Mouse (Mus musculus) bone marrow, adult 2 months (tissue): Measurements from ENCODE around the gene Stoml3. TPM values are rescaled to one million over a fixed set of nuclear protein-coding genes. Genes with fewer than 3 reads are reported as not detected.

Experiments
- H3K27ac ChIP-seq: fragments of 200-500 bp; 2 replicates; pipeline ENCODE4 v1.5.1; 2012; ENCODE audit warnings: low read depth, mild to moderate bottlenecking, control low read depth, inconsistent platforms, low read length; ENCODE audit not compliant: control insufficient read depth, poor library complexity, insufficient read depth
- H3K4me1 ChIP-seq: fragments of 200-500 bp; 2 replicates; pipeline ENCODE4 v1.6.1; 2011; ENCODE audit warnings: low read length; ENCODE audit not compliant: control insufficient read depth, insufficient read depth
- H3K4me3 ChIP-seq: fragments of 200-500 bp; replicated peaks from 2 replicates; pipeline ENCODE3; 2011; ENCODE audit warnings: mild to moderate bottlenecking, low read depth, low read length, control low read depth; ENCODE audit not compliant: control insufficient read depth
- CTCF ChIP-seq: fragments of 200-500 bp; IDR thresholded peaks from 2 replicates; pipeline ENCODE4 v1.5.1; 2011; ENCODE audit warnings: low read length, control low read depth; ENCODE audit not compliant: control insufficient read depth, insufficient read depth
- POLR2A ChIP-seq: fragments of 200-500 bp; IDR thresholded peaks from 2 replicates; pipeline ENCODE4 v1.6.1; 2011; ENCODE audit warnings: low read depth, mild to moderate bottlenecking, control low read depth, low read length, borderline replicate concordance; ENCODE audit not compliant: control insufficient read depth
- WGBS: fragments of 180-500 bp; shearing (Covaris S2); methylation state at CpG from one replicate; pipeline ENCODE4 v1.1.7; 2018; 5-methylcytosine and 5-hydroxymethylcytosine counted together
- polyA plus RNA-seq: library from polyadenylated mRNA; stranded (reverse); fragments of >200 nt; gene quantifications from 2 replicates; pipeline ENCODE4 v1.2.4, GENCODE M21; 2011; ENCODE audit warnings: low replicate concordance; ENCODE audit not compliant: missing spikeins, insufficient read depth, insufficient read length

Gene Stoml3
- polyA plus RNA-seq, 1 experiment: not detected

GRCm38 (mm10) chr3:53454984-53455383 is 33.5 kb upstream of the Stoml3 start:
- TF ChIP-seq POLR2A (no peak), CTCF (no peak)
- WGBS: 81% methylated on average over 7 of the region's 7 CpGs
- no peaks in the 10 kb centered on the region; the same call in 1 of the 2 replicates for H3K4me1 ChIP-seq
- H3K4me3 ChIP-seq: no peak overlapping the region
- H3K27ac ChIP-seq: no peak overlapping the region

- TF ChIP-seq POLR2A: no peak
- TF ChIP-seq CTCF: no peak
- Histone ChIP-seq H3K4me3 (no peak overlapping the region), H3K27ac (no peak overlapping the region), H3K4me1 (no peaks in the 10 kb centered on the region; the same call in 1 of the 2 replicates)
- 85% methylated on average over 5 of the region's 5 CpGs for WGBS
Measured at GRCm38 (mm10) chr3:53457750-53458149, 30.7 kb upstream of the Stoml3 start.

DNA sequence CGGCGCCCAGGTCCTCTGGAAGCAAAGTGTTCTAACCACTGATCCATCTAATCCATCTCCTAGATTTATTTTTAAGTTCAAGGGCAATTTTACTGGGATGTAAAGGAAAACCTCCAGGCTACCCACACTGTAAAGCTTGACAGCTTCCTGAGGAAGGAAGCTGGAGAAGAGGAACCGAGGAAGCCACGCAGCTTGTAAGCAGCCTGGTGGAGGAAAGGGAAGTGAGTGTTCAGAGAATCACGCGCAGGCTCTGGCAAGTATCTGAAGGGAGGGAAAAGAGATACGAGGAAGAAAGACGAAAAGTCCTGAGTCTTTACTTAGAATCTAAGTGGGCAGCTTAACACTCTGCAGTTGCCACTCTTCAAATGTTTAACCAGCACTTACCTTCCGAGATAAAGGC is 28.3 kb upstream of the Stoml3 start:
- WGBS: 27% methylated on average over 9 of the region's 9 CpGs
- Histone ChIP-seq H3K4me3 (no peak overlapping the region), H3K4me1 (peaks cover 1% of the 10 kb centered on the region; the same call in 1 of the 2 replicates), H3K27ac (no peak overlapping the region)
- TF ChIP-seq CTCF: no peak
- no peak for TF ChIP-seq POLR2A

DNA sequence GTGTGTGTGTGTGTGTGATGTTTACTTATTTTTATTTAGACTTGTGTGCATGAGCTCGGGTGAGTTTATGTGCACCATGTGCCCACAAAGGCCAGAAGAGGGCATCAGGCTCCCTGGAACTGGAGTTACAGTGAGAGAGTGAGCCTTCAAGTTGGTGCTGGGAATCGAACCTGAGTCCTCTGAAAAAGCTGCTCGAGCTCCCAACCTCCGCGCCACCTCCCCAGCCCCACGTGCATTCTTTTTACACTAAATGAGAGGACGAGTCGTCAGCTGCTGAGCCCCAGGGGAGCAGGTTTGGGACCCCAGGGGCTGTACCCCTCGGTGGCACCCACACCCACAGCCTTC is 25.8 kb upstream of the Stoml3 start:
- peak overlapping the region; percentile 89 for H3K4me3 ChIP-seq
- H3K27ac ChIP-seq: peak overlapping the region; percentile 95
- 1% methylated on average over 9 of the region's 9 CpGs for WGBS
- H3K4me1 ChIP-seq: peaks cover 1% of the 10 kb centered on the region; the same call in 1 of the 2 replicates
- TF ChIP-seq CTCF (no peak), POLR2A (no peak)

GRCm38 (mm10) chr3:53463046-53463764 is 25.2 kb upstream of the Stoml3 start, which contains the start of the genes Nhlrc3 and Proser1:
Gene Nhlrc3, minus strand, starts transcription at chr3:53463332.
Gene Proser1, plus strand, starts transcription at chr3:53463666.
- TF ChIP-seq CTCF (peak; percentile 12; the same call in 1 of the 2 replicates), POLR2A (peak; percentile 65; the same call in 1 of the 2 replicates)
- peak within 1 kb of the TSS; percentile 95 for H3K27ac ChIP-seq
- under 1% methylated on average over 51 of the region's 52 CpGs for WGBS
- H3K4me3 ChIP-seq: peak within 1 kb of the TSS; percentile 89
- peaks cover 1% of the 10 kb centered on the region; the same call in 1 of the 2 replicates for H3K4me1 ChIP-seq

- TF ChIP-seq CTCF (no peak), POLR2A (no peak)
- under 1% methylated on average over 35 of the region's 35 CpGs for WGBS
- peak overlapping the region; percentile 89 for H3K4me3 ChIP-seq
- peak overlapping the region; percentile 95 for H3K27ac ChIP-seq
- H3K4me1 ChIP-seq: peaks cover 1% of the 10 kb centered on the region; the same call in 1 of the 2 replicates
Measured at GRCm38 (mm10) chr3:53463765-53464114, 24.7 kb upstream of the Stoml3 start.

GRCm38 (mm10) chr3:53464146-53464698 is 24.2 kb upstream of the Stoml3 start:
- WGBS: under 1% methylated on average over 20 of the region's 20 CpGs
- no peak overlapping the region for H3K27ac ChIP-seq
- peak overlapping the region; percentile 89 for H3K4me3 ChIP-seq
- peaks cover 1% of the 10 kb centered on the region; the same call in 1 of the 2 replicates for H3K4me1 ChIP-seq
- TF ChIP-seq POLR2A (no peak), CTCF (no peak)

GRCm38 (mm10) chr3:53465330-53465729 is 23.1 kb upstream of the Stoml3 start:
- Histone ChIP-seq H3K27ac (no peak overlapping the region), H3K4me1 (peaks cover 1% of the 10 kb centered on the region; the same call in 1 of the 2 replicates), H3K4me3 (no peak overlapping the region)
- TF ChIP-seq CTCF: no peak
- TF ChIP-seq POLR2A: no peak
- WGBS: 38% methylated on average over 6 of the region's 6 CpGs
